Mouse (Mus musculus): ENCODE measurements around the gene Ttf2. TPM values are rescaled to one million over a fixed set of nuclear protein-coding genes. Genes with fewer than 3 reads are reported as not detected.

Gene Ttf2
- polyA plus RNA-seq, 1 experiment = 0.18 TPM

DNA sequence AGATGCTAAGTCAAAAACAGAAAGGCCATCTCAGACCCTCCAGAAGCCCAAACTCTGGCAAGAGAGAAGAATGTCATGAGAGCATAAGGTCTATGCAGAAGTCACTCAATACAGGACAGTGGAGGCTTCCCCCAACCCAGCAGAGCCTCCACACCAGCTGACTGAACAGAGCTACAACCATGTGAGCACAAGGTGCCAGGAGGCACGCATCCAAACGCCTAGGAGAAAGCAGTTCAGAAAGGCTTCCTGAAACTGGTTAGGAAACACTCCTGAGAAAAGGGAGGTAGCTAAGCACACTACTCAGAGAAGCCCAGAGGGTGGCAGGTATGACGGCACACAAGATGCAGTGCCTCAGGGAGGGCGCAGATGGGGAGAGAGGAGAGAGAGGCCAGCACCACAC lies 17.9 kb downstream of the Ttf2 start:
- no peak for TF ChIP-seq TAL1 (IDR thresholded peaks at IDR 0.05; ENCODE audit: low read length)
- TF ChIP-seq GATA1 (IDR thresholded peaks at IDR 0.05; ENCODE audit: low read length) = no peak
- Histone ChIP-seq H3K4me1 (ENCODE audit: control insufficient read depth) (no peaks in the 10 kb centered on the region), H3K36me3 (ENCODE audit: control insufficient read depth) (peaks cover 97% of the 10 kb centered on the region), H3K9me3 (ENCODE audit: control insufficient read depth, low read length) (no peaks in the 10 kb centered on the region), H3K27me3 (ENCODE audit: control insufficient read depth) (no peaks in the 10 kb centered on the region), H3K4me3 (replicated peaks) (no peak overlapping the region)

GRCm38 (mm10) chr3:100947286-100947685 lies 22.2 kb downstream of the Ttf2 start:
- peaks cover 99% of the 10 kb centered on the region for H3K36me3 ChIP-seq (ENCODE audit: control insufficient read depth)
- H3K4me1 ChIP-seq (ENCODE audit: control insufficient read depth) = no peaks in the 10 kb centered on the region
- no peaks in the 10 kb centered on the region for H3K9me3 ChIP-seq (ENCODE audit: control insufficient read depth, low read length)
- TF ChIP-seq TAL1 (IDR thresholded peaks at IDR 0.05; ENCODE audit: low read length) = no peak
- no peak for TF ChIP-seq GATA1 (IDR thresholded peaks at IDR 0.05; ENCODE audit: low read length)
- H3K4me3 ChIP-seq (replicated peaks) = no peak overlapping the region
- no peaks in the 10 kb centered on the region for H3K27me3 ChIP-seq (ENCODE audit: control insufficient read depth)

GRCm38 (mm10) chr3:100940496-100941037 lies 28.9 kb downstream of the Ttf2 start:
- H3K4me1 ChIP-seq (ENCODE audit: control insufficient read depth) = no peaks in the 10 kb centered on the region
- no peak overlapping the region for H3K4me3 ChIP-seq (replicated peaks)
- no peaks in the 10 kb centered on the region for H3K9me3 ChIP-seq (ENCODE audit: control insufficient read depth, low read length)
- no peak for TF ChIP-seq GATA1 (IDR thresholded peaks at IDR 0.05; ENCODE audit: low read length)
- TF ChIP-seq TAL1 (IDR thresholded peaks at IDR 0.05; ENCODE audit: low read length) = no peak
- peaks cover 96% of the 10 kb centered on the region for H3K36me3 ChIP-seq (ENCODE audit: control insufficient read depth)
- H3K27me3 ChIP-seq (ENCODE audit: control insufficient read depth) = no peaks in the 10 kb centered on the region

GRCm38 (mm10) chr3:100938211-100938610 lies 31.3 kb downstream of the Ttf2 start:
- H3K4me1 ChIP-seq (ENCODE audit: control insufficient read depth) = no peaks in the 10 kb centered on the region

GRCm38 (mm10) chr3:100936201-100936600 lies 33.3 kb downstream of the Ttf2 start:
- Histone ChIP-seq H3K27me3 (ENCODE audit: control insufficient read depth) (no peaks in the 10 kb centered on the region), H3K4me3 (replicated peaks) (no peak overlapping the region), H3K36me3 (ENCODE audit: control insufficient read depth) (peaks cover 58% of the 10 kb centered on the region), H3K4me1 (ENCODE audit: control insufficient read depth) (peaks cover 6% of the 10 kb centered on the region), H3K9me3 (ENCODE audit: control insufficient read depth, low read length) (no peaks in the 10 kb centered on the region)
- no peak for TF ChIP-seq TAL1 (IDR thresholded peaks at IDR 0.05; ENCODE audit: low read length)
- no peak for TF ChIP-seq GATA1 (IDR thresholded peaks at IDR 0.05; ENCODE audit: low read length)

More at GRCm38 (mm10) chr3:100938211-100938610, 31.3 kb downstream of the Ttf2 start:
- TF ChIP-seq GATA1 (IDR thresholded peaks at IDR 0.05; ENCODE audit: low read length) (no peak), TAL1 (IDR thresholded peaks at IDR 0.05; ENCODE audit: low read length) (no peak)
- no peaks in the 10 kb centered on the region for H3K27me3 ChIP-seq (ENCODE audit: control insufficient read depth)
- no peak overlapping the region for H3K4me3 ChIP-seq (replicated peaks)
- H3K36me3 ChIP-seq (ENCODE audit: control insufficient read depth) = peaks cover 77% of the 10 kb centered on the region
- no peaks in the 10 kb centered on the region for H3K9me3 ChIP-seq (ENCODE audit: control insufficient read depth, low read length)

- no peak overlapping the region for H3K4me3 ChIP-seq (replicated peaks)
- no peaks in the 10 kb centered on the region for H3K27me3 ChIP-seq (ENCODE audit: control insufficient read depth)
- H3K4me1 ChIP-seq (ENCODE audit: control insufficient read depth) = peaks cover 6% of the 10 kb centered on the region
- peaks cover 52% of the 10 kb centered on the region for H3K36me3 ChIP-seq (ENCODE audit: control insufficient read depth)
- TF ChIP-seq GATA1 (IDR thresholded peaks at IDR 0.05; ENCODE audit: low read length) (no peak), TAL1 (IDR thresholded peaks at IDR 0.05; ENCODE audit: low read length) (no peak)
- H3K9me3 ChIP-seq (ENCODE audit: control insufficient read depth, low read length) = no peaks in the 10 kb centered on the region
These were observed 33.9 kb downstream of the Ttf2 start for GRCm38 (mm10) chr3:100935521-100935920.

DNA sequence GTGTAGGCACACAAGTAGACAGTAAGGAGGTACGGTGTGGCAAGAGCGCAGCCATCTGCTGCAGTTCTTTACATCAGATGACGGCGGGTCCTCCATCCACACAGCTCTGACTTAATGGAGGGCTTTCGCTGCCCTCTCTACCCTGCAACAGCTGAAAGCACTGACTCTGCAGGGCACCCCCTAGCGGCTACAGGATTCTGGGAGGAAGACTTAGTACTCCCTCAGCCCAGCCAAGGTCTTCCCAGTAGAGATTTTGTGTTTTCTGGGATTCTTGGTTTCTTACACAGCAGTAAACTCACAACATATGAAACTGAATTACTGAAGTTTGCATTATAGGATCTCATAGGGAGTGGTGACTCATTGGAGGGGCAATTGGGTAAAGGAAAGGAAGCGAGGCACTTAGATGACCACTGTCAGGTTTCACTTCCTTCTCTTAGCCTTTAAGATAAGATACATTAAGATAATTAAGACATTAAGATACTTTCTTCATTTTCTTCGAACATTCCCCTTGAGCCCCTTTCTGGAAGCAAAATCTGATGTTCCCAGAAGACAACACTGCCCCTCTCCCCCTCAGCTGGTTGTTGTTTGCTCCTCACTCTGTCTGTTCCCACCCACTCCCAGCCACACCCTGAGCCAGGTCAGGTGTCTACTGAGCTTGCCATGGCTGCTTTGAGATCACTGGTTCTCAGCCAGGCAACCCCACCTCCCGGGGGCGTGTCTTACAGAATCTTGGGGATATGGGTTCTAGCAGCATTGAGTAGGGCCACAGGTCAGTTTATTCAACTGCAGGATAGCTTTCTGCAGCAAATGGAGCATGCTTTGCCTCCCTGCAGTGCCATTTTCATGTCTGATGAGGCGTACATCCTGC lies 37.2 kb downstream of the Ttf2 start:
- Histone ChIP-seq H3K27me3 (ENCODE audit: control insufficient read depth) (no peaks in the 10 kb centered on the region), H3K36me3 (ENCODE audit: control insufficient read depth) (peaks cover 20% of the 10 kb centered on the region), H3K9me3 (ENCODE audit: control insufficient read depth, low read length) (no peaks in the 10 kb centered on the region), H3K4me1 (ENCODE audit: control insufficient read depth) (peaks cover 6% of the 10 kb centered on the region), H3K4me3 (replicated peaks) (no peak overlapping the region)
- TF ChIP-seq TAL1 (IDR thresholded peaks at IDR 0.05; ENCODE audit: low read length) = no peak
- no peak for TF ChIP-seq GATA1 (IDR thresholded peaks at IDR 0.05; ENCODE audit: low read length)

- H3K27me3 ChIP-seq (ENCODE audit: control insufficient read depth) = no peaks in the 10 kb centered on the region
- H3K4me1 ChIP-seq (ENCODE audit: control insufficient read depth) = peaks cover 6% of the 10 kb centered on the region
- peaks cover 14% of the 10 kb centered on the region for H3K36me3 ChIP-seq (ENCODE audit: control insufficient read depth)
- H3K9me3 ChIP-seq (ENCODE audit: control insufficient read depth, low read length) = no peaks in the 10 kb centered on the region
- no peak for TF ChIP-seq TAL1 (IDR thresholded peaks at IDR 0.05; ENCODE audit: low read length)
- no peak for TF ChIP-seq GATA1 (IDR thresholded peaks at IDR 0.05; ENCODE audit: low read length)
- no peak overlapping the region for H3K4me3 ChIP-seq (replicated peaks)
These were observed 38.0 kb downstream of the Ttf2 start for GRCm38 (mm10) chr3:100931332-100932076.

GRCm38 (mm10) chr3:100925176-100925575 lies 44.3 kb downstream of the Ttf2 start:
- Histone ChIP-seq H3K9me3 (ENCODE audit: control insufficient read depth, low read length) (no peaks in the 10 kb centered on the region), H3K4me1 (ENCODE audit: control insufficient read depth) (peaks cover 24% of the 10 kb centered on the region), H3K27me3 (ENCODE audit: control insufficient read depth) (no peaks in the 10 kb centered on the region; the same call in 1 of the 2 replicates), H3K4me3 (replicated peaks) (no peak overlapping the region), H3K36me3 (ENCODE audit: control insufficient read depth) (no peaks in the 10 kb centered on the region)
- TF ChIP-seq TAL1 (IDR thresholded peaks at IDR 0.05; ENCODE audit: low read length) = no peak
- TF ChIP-seq GATA1 (IDR thresholded peaks at IDR 0.05; ENCODE audit: low read length) = no peak

Measured in erythroblast, embryonic 14.5 days (primary cell).